Mouse (Mus musculus) hindbrain, embryonic 14.5 days (tissue): ENCODE measurements around the gene Thbs3. TPM values are rescaled to one million over a fixed set of nuclear protein-coding genes. Genes with fewer than 3 reads are reported as not detected.

Source experiments
- ATAC-seq: fragments of 200-750 bp; cut with Nextera tagmentation; 2 replicates; pipeline ENCODE4 v1.8.0; 2017; ENCODE audit warnings: moderate number of reproducible peaks, mild to moderate bottlenecking, moderate TSS enrichment, moderate library complexity; ENCODE audit not compliant: low FRiP score
- DNase-seq: peaks from one replicate; pipeline ENCODE4 v3.0.0-alpha.2; 2015; ENCODE audit warnings: low spot score
- H3K27ac ChIP-seq: fragments of 300-500 bp; sonication (generic); 2 replicates; pipeline ENCODE4 v1.5.1; 2014; ENCODE audit warnings: mild to moderate bottlenecking, moderate library complexity
- H3K27me3 ChIP-seq: fragments of 300-500 bp; sonication (generic); 2 replicates; pipeline ENCODE4 v1.6.1; 2014; ENCODE audit warnings: mild to moderate bottlenecking, low read length, mixed read lengths; ENCODE audit not compliant: control insufficient read depth, insufficient read depth
- H3K36me3 ChIP-seq: fragments of 300-500 bp; sonication (generic); replicated peaks from 2 replicates; pipeline ENCODE4 v1.6.1; 2014; ENCODE audit not compliant: control insufficient read depth, insufficient read depth
- H3K4me1 ChIP-seq: fragments of 300-500 bp; sonication (generic); replicated peaks from 2 replicates; pipeline ENCODE4 v1.6.1; 2014; ENCODE audit warnings: antibody characterized with exemption, low read length, mixed read lengths; ENCODE audit not compliant: control insufficient read depth, insufficient read depth
- H3K4me2 ChIP-seq: fragments of 300-500 bp; sonication (generic); replicated peaks from 2 replicates; pipeline ENCODE4 v1.6.1; 2014; ENCODE audit warnings: mild to moderate bottlenecking, moderate library complexity
- H3K4me3 ChIP-seq: fragments of 300-500 bp; sonication (generic); replicated peaks from 2 replicates; pipeline ENCODE4 v1.5.1; 2014; ENCODE audit warnings: mild to moderate bottlenecking, low read length
- H3K9ac ChIP-seq: fragments of 300-500 bp; sonication (generic); 2 replicates; pipeline ENCODE4 v1.6.1; 2014
- H3K9me3 ChIP-seq: fragments of 300-500 bp; sonication (generic); 2 replicates; pipeline ENCODE4 v1.6.1; 2016; ENCODE audit warnings: low read length; ENCODE audit not compliant: control insufficient read depth
- WGBS: fragments of 180-500 bp; shearing (Covaris S2); extraction: QIAGEN DNeasy Blood & Tissue Kit; methylation state at CpG from one replicate; pipeline ENCODE4 v1.1.7; 2014; 5-methylcytosine and 5-hydroxymethylcytosine counted together
- polyA plus RNA-seq: library from polyadenylated mRNA; unstranded; fragments of >200 nt; fragmentation: Nextera tagmentation; extraction: Ambion mirVana; gene quantifications from 2 replicates; pipeline ENCODE4 v1.2.1, GENCODE M21; 2014

Thbs3 gene
- polyA plus RNA-seq, 1 experiment from 2014 or later, result 31.0 TPM

DNA sequence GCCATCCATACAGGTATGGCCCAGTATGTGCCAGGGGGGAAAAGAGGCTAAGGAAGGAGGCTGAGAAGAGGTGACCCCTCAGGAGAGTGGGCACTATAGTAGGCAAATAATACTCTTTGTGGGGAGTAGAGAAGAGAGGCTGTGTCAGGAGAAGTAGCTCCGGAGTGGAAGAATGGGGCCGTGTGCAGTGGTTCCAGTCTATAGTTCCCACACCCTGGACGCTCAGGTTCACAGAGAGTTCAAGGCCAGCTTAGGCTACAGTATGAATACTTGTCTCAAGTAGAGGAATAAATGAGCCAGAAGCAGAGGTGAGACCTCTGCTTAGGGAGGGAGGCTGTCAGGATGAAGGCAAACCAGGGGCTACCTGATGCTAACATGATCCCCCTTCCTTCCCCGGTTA lies 14.3 kb downstream of the Thbs3 start:
- DNase-seq, result no peak
- WGBS, result 59% methylated on average over 4 of the region's 4 CpGs
- Histone ChIP-seq H3K4me3 (no peak overlapping the region), H3K9me3 (no peaks in the 10 kb centered on the region), H3K36me3 (peaks cover 14% of the 10 kb centered on the region), H3K27ac (no peak overlapping the region), H3K9ac (no peak overlapping the region), H3K27me3 (no peaks in the 10 kb centered on the region), H3K4me2 (no peak overlapping the region), H3K4me1 (peaks cover 31% of the 10 kb centered on the region)
- no peak for ATAC-seq

GRCm38 (mm10) chr3:89230561-89230960 lies 15.6 kb downstream of the Thbs3 start:
- H3K4me2 ChIP-seq, result no peak overlapping the region
- WGBS, result 92% methylated on average over 2 of the region's 2 CpGs

GRCm38 (mm10) chr3:89231345-89231744 lies 16.4 kb downstream of the Thbs3 start:
- no peak overlapping the region for H3K27ac ChIP-seq
- no peaks in the 10 kb centered on the region for H3K27me3 ChIP-seq
- DNase-seq (no peak), ATAC-seq (no peak)
- 83% methylated on average over 7 of the region's 7 CpGs for WGBS
- peaks cover 15% of the 10 kb centered on the region for H3K4me1 ChIP-seq
- H3K9me3 ChIP-seq, result no peaks in the 10 kb centered on the region
- no peak overlapping the region for H3K4me3 ChIP-seq
- H3K36me3 ChIP-seq, result peaks cover 35% of the 10 kb centered on the region
- H3K4me2 ChIP-seq, result no peak overlapping the region
- no peak overlapping the region for H3K9ac ChIP-seq

More at GRCm38 (mm10) chr3:89230561-89230960, 15.6 kb downstream of the Thbs3 start:
- Histone ChIP-seq H3K4me1 (peaks cover 19% of the 10 kb centered on the region), H3K27me3 (no peaks in the 10 kb centered on the region), H3K9ac (no peak overlapping the region), H3K36me3 (peaks cover 27% of the 10 kb centered on the region), H3K27ac (no peak overlapping the region), H3K9me3 (no peaks in the 10 kb centered on the region), H3K4me3 (no peak overlapping the region)
- ATAC-seq, result no peak
- DNase-seq, result no peak

- Histone ChIP-seq H3K9ac (no peak overlapping the region), H3K4me1 (peaks cover 10% of the 10 kb centered on the region), H3K9me3 (no peaks in the 10 kb centered on the region), H3K4me3 (no peak overlapping the region), H3K36me3 (peaks cover 40% of the 10 kb centered on the region), H3K27ac (no peak overlapping the region), H3K27me3 (no peaks in the 10 kb centered on the region), H3K4me2 (no peak overlapping the region)
- WGBS, result 70% methylated on average over 16 of the region's 16 CpGs
- DNase-seq (no peak), ATAC-seq (no peak)
Observed at GRCm38 (mm10) chr3:89231772-89232275, 16.8 kb downstream of the Thbs3 start.

DNA sequence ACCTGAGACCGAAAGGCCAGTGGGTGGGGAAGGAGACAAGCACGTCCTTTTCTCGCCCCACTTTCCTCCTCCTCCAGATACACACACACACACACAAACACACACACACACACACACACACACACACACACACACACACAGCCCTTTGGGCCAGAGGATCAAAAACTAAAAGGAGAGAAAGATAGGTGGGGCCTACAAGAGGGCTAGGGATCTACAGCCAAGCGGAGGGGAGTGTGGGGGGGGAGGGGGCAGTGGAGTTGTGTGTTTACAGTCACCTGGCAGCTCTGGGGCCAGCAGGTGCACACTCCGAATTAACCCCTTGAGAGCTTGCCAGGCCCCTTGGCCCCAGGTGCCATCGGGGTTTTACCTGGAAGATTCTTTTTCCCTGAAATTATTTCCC lies 17.6 kb downstream of the Thbs3 start:
- Histone ChIP-seq H3K27me3 (no peaks in the 10 kb centered on the region), H3K4me2 (no peak overlapping the region), H3K9ac (no peak overlapping the region), H3K36me3 (peaks cover 48% of the 10 kb centered on the region), H3K27ac (no peak overlapping the region), H3K4me3 (no peak overlapping the region), H3K4me1 (peaks cover 5% of the 10 kb centered on the region), H3K9me3 (no peaks in the 10 kb centered on the region)
- no peak for ATAC-seq
- DNase-seq, result no peak
- WGBS, result 77% methylated on average over 6 of the region's 6 CpGs

- Histone ChIP-seq H3K4me3 (no peak overlapping the region), H3K4me1 (no peaks in the 10 kb centered on the region), H3K36me3 (peaks cover 58% of the 10 kb centered on the region), H3K9me3 (no peaks in the 10 kb centered on the region), H3K27me3 (no peaks in the 10 kb centered on the region), H3K9ac (no peak overlapping the region), H3K27ac (no peak overlapping the region), H3K4me2 (no peak overlapping the region)
- DNase-seq (no peak), ATAC-seq (no peak)
- WGBS, result 85% methylated on average over 13 of the region's 14 CpGs
Observed at GRCm38 (mm10) chr3:89233562-89234110, 18.7 kb downstream of the Thbs3 start.

GRCm38 (mm10) chr3:89236516-89236915 lies 21.5 kb downstream of the Thbs3 start:
- no peak overlapping the region for H3K27ac ChIP-seq
- H3K36me3 ChIP-seq, result peaks cover 87% of the 10 kb centered on the region
- no peak overlapping the region for H3K9ac ChIP-seq
- DNase-seq (no peak), ATAC-seq (no peak)
- no peaks in the 10 kb centered on the region for H3K4me1 ChIP-seq
- WGBS, result 87% methylated on average over 10 of the region's 10 CpGs
- no peak overlapping the region for H3K4me2 ChIP-seq
- H3K4me3 ChIP-seq, result no peak overlapping the region
- H3K9me3 ChIP-seq, result no peaks in the 10 kb centered on the region
- H3K27me3 ChIP-seq, result no peaks in the 10 kb centered on the region

DNA sequence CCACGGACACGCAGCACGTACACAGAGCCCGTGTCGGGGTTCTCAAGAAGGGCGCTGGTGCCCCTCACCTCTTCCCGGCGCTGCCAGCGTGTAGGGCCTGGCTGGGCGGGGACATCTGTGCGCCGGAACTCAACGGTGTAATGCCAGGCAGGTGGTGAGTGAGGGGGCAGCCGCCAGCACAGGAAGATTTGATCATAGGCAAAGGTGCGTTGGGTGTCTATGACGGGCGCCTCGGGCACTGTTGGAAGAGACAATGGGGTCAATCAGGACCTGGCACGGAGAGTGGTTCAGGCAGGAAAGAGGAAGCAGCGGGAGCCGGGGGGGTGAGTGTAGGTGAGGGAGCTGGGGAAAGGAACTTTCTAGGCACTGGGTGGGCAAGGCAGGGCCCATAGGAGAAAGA lies 22.7 kb downstream of the Thbs3 start:
- ATAC-seq (no peak), DNase-seq (no peak)
- H3K27me3 ChIP-seq, result no peaks in the 10 kb centered on the region
- no peaks in the 10 kb centered on the region for H3K4me1 ChIP-seq
- no peak overlapping the region for H3K9ac ChIP-seq
- peaks cover 98% of the 10 kb centered on the region for H3K36me3 ChIP-seq
- no peak overlapping the region for H3K4me2 ChIP-seq
- H3K9me3 ChIP-seq, result no peaks in the 10 kb centered on the region
- H3K27ac ChIP-seq, result no peak overlapping the region
- 93% methylated on average over 21 of the region's 21 CpGs for WGBS
- H3K4me3 ChIP-seq, result no peak overlapping the region

GRCm38 (mm10) chr3:89238494-89238893 lies 23.5 kb downstream of the Thbs3 start:
- Histone ChIP-seq H3K27ac (no peak overlapping the region), H3K4me2 (no peak overlapping the region), H3K4me1 (peaks cover 6% of the 10 kb centered on the region), H3K4me3 (no peak overlapping the region), H3K27me3 (no peaks in the 10 kb centered on the region), H3K9ac (no peak overlapping the region), H3K9me3 (no peaks in the 10 kb centered on the region), H3K36me3 (peaks cover 95% of the 10 kb centered on the region)
- DNase-seq (no peak), ATAC-seq (no peak)
- WGBS, result 75% methylated on average over 12 of the region's 12 CpGs
